Mouse (Mus musculus) olfactory bulb, adult 2 months (tissue): ENCODE data around the gene Foxp4.
"Not testable (repeated sequence)": the region's sequence is repeated elsewhere in the genome, so short reads cannot be mapped to it uniquely, and the experiment has no call there.

Experiments
- CTCF ChIP-seq: fragments of 200-500 bp; IDR thresholded peaks from 2 replicates; pipeline ENCODE4 v1.5.1; 2012; ENCODE audit warnings: low read depth, mild to moderate bottlenecking, low read length, moderate library complexity; ENCODE audit not compliant: insufficient read depth
- POLR2A ChIP-seq: fragments of 200-500 bp; IDR thresholded peaks from 2 replicates; pipeline ENCODE4 v1.6.1; 2012; ENCODE audit warnings: mild to moderate bottlenecking, low read depth, low read length, moderate library complexity; ENCODE audit not compliant: insufficient read depth

DNA sequence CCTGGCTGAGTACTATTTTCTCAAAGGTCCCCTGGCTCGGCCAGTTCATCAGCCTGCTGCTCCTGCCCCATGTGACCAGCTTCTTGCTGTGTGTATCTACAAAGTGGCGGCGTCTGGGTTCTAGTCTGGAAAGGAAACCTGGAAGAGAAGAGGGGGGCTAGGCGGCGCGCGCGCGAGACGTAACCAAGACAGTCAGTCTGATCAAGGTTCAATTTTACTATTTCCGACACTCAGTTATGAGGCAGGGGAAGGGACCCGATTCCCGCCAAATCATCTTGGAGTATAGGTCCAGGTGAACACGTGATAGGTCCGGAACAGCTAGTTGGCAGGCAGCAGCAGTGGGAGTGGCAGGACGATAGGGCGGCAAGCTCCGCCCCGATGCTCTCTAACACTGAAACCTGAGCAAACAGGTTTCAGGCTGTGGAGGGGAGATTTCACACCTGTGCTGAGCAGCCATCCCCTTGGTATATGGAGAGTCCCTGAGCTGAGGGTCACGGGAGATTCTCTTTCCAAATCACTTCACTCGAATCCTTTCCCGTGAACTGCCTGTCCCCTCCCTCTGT, 72.6 kb downstream of the Foxp4 start:
- TF ChIP-seq POLR2A, CTCF: not testable (repeated sequence)
